Mouse (Mus musculus): ENCODE measurements around the gene Olfr1218. TPM values are rescaled to one million over a fixed set of nuclear protein-coding genes. Genes with fewer than 3 reads are reported as not detected.

Gene Olfr1218
- not detected for polyA plus RNA-seq (2015; fragmentation: Illumina TruSeq; extraction: RNeasy Lipid Tissue Mini Kit (QIAGEN cat#74804); ENCODE audit: low read depth, low replicate concordance)

DNA sequence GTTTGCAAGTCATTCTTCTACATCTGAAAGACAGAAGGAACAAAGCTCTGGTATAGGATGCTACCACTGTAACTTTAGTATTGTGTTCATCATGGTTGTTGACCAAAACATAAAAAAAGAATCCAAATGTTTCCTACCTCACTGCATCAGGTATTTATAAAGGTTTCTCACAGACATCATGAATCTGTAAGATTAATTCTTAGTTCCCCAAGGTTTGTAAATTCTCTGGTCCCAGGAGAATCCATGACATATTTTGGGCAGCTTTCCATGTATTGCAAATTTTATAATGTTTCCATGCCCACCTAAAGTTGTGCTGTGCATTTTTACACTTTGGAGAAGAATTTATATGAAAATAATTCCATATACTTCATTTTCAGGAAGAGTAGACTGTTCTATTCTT, at the start of gene Olfr1218:
Gene Olfr1218 (minus strand): TSS at position 101 of the 400 bp plus-strand sequence.

DNA sequence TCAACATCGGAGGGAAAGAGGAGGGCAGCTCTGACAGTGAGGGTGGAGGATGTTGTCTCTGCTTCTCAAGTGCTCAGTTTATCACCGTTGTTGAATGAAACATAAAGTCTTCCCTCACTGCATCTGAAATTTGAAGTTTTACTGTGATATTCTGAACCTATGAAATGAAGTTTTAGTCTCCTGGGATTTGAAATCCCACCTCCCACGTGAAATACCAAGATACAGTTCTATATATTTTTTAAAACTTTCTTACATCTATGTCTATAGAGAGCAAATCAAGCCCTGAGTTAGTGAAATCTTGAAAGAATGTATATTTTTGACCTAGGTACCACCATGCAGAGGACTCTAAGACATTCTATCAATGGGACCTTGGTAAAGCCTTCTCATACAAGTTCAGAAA, 45.7 kb upstream of the Olfr1218 start, which contains the start of gene Olfr1220:
Gene Olfr1220 (minus strand): TSS at position 101 of the 400 bp plus-strand sequence.

DNA sequence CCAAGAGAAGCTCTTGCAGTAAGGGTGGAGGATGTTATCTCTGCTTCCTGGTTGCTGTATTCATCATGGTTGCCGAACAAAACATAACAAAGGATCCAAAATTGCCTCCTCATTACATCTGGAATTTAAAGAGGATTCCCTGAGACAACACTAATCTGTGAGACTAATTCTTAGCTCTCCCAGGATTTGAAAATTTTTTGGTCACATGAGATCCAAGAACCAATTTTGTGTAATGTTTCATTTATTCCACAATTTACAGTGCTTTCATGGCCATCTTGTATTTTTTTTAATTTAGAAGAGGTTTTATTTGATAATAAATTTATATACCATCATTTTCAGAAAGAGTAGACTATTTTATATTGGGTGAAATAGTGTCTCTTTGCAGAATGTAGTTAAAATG, 22.4 kb upstream of the Olfr1218 start, which contains the start of gene Olfr1219:
Gene Olfr1219 (minus strand): TSS at position 101 of the 400 bp plus-strand sequence.

DNA sequence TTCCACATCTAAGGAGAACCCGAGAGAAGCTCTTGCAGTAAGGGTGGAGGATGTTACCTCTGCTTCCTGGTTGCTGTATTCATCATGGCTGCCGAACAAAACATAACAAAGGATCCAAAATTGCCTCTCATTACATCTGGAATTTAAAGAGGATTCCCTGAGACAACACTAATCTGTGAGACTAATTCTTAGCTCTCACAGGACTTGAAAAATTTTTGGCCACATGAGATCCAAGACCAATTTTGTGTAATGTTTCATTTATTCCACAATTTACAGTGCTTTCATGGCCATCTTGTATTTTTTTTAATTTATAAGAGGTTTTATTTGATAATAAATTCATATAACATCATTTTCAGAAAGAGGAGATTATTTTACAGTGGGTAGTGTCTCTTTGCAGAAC, 29.0 kb downstream of the Olfr1218 start, which contains the start of gene Olfr1217:
Gene Olfr1217 (minus strand): TSS at position 101 of the 400 bp plus-strand sequence.

DNA sequence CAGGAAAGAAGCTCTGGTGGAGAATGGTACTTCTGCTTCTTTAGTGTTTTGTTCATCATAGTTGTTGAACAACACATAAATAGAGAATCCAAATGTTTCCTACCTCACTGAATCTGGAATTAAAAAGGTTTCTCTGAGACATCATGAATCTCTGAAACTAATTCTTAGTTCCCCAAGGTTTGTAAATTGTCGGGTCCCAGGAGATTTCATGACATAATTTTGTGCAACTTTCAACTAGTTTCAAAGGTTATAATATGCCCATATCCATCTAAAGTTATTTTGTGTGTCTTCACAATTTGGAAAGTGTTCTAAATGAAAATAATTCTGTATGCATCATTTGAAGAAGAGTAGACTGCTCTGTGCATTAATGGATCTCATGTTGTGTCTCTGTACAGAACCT, 42.7 kb downstream of the Olfr1218 start, which contains the start of gene Olfr1216:
Gene Olfr1216 (minus strand): TSS at position 101 of the 400 bp plus-strand sequence.

DNA sequence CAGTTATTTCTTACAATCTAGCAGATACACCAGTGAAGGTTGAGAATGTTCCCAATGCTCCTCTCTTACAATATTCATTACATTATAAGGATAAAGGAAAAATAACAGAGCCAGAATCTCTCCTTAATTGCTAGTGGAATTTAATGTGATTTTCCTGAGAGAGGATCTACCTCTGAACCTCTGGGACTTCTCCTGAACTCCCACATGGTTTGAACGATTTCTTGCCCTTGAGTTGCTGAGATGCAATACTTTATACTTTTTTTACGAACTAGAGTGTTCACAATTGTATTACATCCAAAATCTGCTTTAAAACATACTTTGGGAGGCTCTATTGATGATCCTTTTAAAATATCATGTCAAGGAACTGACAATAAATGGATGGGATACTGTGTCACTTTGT, 54.1 kb downstream of the Olfr1218 start, which contains the start of gene Olfr1215:
Gene Olfr1215 (minus strand): TSS at position 101 of the 400 bp plus-strand sequence.

Other genes with a start within 250 kb of the Olfr1218 start
- gene Olfr1202, start 246.7 kb downstream of the Olfr1218 start, polyA plus RNA-seq (2015; fragmentation: Illumina TruSeq; extraction: RNeasy Lipid Tissue Mini Kit (QIAGEN cat#74804); ENCODE audit: low read depth, low replicate concordance): not detected
- gene Olfr1205, start 231.4 kb downstream of the Olfr1218 start, polyA plus RNA-seq (2015; fragmentation: Illumina TruSeq; extraction: RNeasy Lipid Tissue Mini Kit (QIAGEN cat#74804); ENCODE audit: low read depth, low replicate concordance): not detected
- gene Olfr1204, start 211.9 kb downstream of the Olfr1218 start, polyA plus RNA-seq (2015; fragmentation: Illumina TruSeq; extraction: RNeasy Lipid Tissue Mini Kit (QIAGEN cat#74804); ENCODE audit: low read depth, low replicate concordance): not detected
- gene Olfr1206, start 198.0 kb downstream of the Olfr1218 start, polyA plus RNA-seq (2015; fragmentation: Illumina TruSeq; extraction: RNeasy Lipid Tissue Mini Kit (QIAGEN cat#74804); ENCODE audit: low read depth, low replicate concordance): not detected
- not detected for gene Olfr1208, start 158.9 kb downstream of the Olfr1218 start, polyA plus RNA-seq (2015; fragmentation: Illumina TruSeq; extraction: RNeasy Lipid Tissue Mini Kit (QIAGEN cat#74804); ENCODE audit: low read depth, low replicate concordance)
- not detected for gene Olfr1209, start 146.0 kb downstream of the Olfr1218 start, polyA plus RNA-seq (2015; fragmentation: Illumina TruSeq; extraction: RNeasy Lipid Tissue Mini Kit (QIAGEN cat#74804); ENCODE audit: low read depth, low replicate concordance)
- gene Olfr1211, start 123.1 kb downstream of the Olfr1218 start, polyA plus RNA-seq (2015; fragmentation: Illumina TruSeq; extraction: RNeasy Lipid Tissue Mini Kit (QIAGEN cat#74804); ENCODE audit: low read depth, low replicate concordance): not detected
- gene Olfr1212, start 107.2 kb downstream of the Olfr1218 start, polyA plus RNA-seq (2015; fragmentation: Illumina TruSeq; extraction: RNeasy Lipid Tissue Mini Kit (QIAGEN cat#74804); ENCODE audit: low read depth, low replicate concordance): not detected
- not detected for gene Gm13762, start 80.9 kb downstream of the Olfr1218 start, polyA plus RNA-seq (2015; fragmentation: Illumina TruSeq; extraction: RNeasy Lipid Tissue Mini Kit (QIAGEN cat#74804); ENCODE audit: low read depth, low replicate concordance)
- gene Olfr1214, start 68.5 kb downstream of the Olfr1218 start, polyA plus RNA-seq (2015; fragmentation: Illumina TruSeq; extraction: RNeasy Lipid Tissue Mini Kit (QIAGEN cat#74804); ENCODE audit: low read depth, low replicate concordance): not detected
- not detected for gene Olfr1215, start 54.2 kb downstream of the Olfr1218 start, polyA plus RNA-seq (2015; fragmentation: Illumina TruSeq; extraction: RNeasy Lipid Tissue Mini Kit (QIAGEN cat#74804); ENCODE audit: low read depth, low replicate concordance)
- gene Olfr1216, start 42.8 kb downstream of the Olfr1218 start, polyA plus RNA-seq (2015; fragmentation: Illumina TruSeq; extraction: RNeasy Lipid Tissue Mini Kit (QIAGEN cat#74804); ENCODE audit: low read depth, low replicate concordance): not detected
- not detected for gene Olfr1217, start 29.1 kb downstream of the Olfr1218 start, polyA plus RNA-seq (2015; fragmentation: Illumina TruSeq; extraction: RNeasy Lipid Tissue Mini Kit (QIAGEN cat#74804); ENCODE audit: low read depth, low replicate concordance)
- not detected for gene Olfr1219, start 22.3 kb upstream of the Olfr1218 start, polyA plus RNA-seq (2015; fragmentation: Illumina TruSeq; extraction: RNeasy Lipid Tissue Mini Kit (QIAGEN cat#74804); ENCODE audit: low read depth, low replicate concordance)
- not detected for gene Olfr1220, start 45.6 kb upstream of the Olfr1218 start, polyA plus RNA-seq (2015; fragmentation: Illumina TruSeq; extraction: RNeasy Lipid Tissue Mini Kit (QIAGEN cat#74804); ENCODE audit: low read depth, low replicate concordance)
- gene Olfr1221, start 56.1 kb upstream of the Olfr1218 start, polyA plus RNA-seq (2015; fragmentation: Illumina TruSeq; extraction: RNeasy Lipid Tissue Mini Kit (QIAGEN cat#74804); ENCODE audit: low read depth, low replicate concordance): not detected
- not detected for gene Olfr1222, start 71.9 kb upstream of the Olfr1218 start, polyA plus RNA-seq (2015; fragmentation: Illumina TruSeq; extraction: RNeasy Lipid Tissue Mini Kit (QIAGEN cat#74804); ENCODE audit: low read depth, low replicate concordance)
- not detected for gene Olfr1223, start 90.4 kb upstream of the Olfr1218 start, polyA plus RNA-seq (2015; fragmentation: Illumina TruSeq; extraction: RNeasy Lipid Tissue Mini Kit (QIAGEN cat#74804); ENCODE audit: low read depth, low replicate concordance)
- gene Olfr1224-ps1, start 102.9 kb upstream of the Olfr1218 start, polyA plus RNA-seq (2015; fragmentation: Illumina TruSeq; extraction: RNeasy Lipid Tissue Mini Kit (QIAGEN cat#74804); ENCODE audit: low read depth, low replicate concordance): not detected
- gene Olfr1225, start 113.5 kb upstream of the Olfr1218 start, polyA plus RNA-seq (2015; fragmentation: Illumina TruSeq; extraction: RNeasy Lipid Tissue Mini Kit (QIAGEN cat#74804); ENCODE audit: low read depth, low replicate concordance): not detected
- not detected for gene Olfr1226, start 138.9 kb upstream of the Olfr1218 start, polyA plus RNA-seq (2015; fragmentation: Illumina TruSeq; extraction: RNeasy Lipid Tissue Mini Kit (QIAGEN cat#74804); ENCODE audit: low read depth, low replicate concordance)
- gene Olfr1228, start 192.9 kb upstream of the Olfr1218 start, polyA plus RNA-seq (2015; fragmentation: Illumina TruSeq; extraction: RNeasy Lipid Tissue Mini Kit (QIAGEN cat#74804); ENCODE audit: low read depth, low replicate concordance): not detected
- gene Olfr1229, start 226.8 kb upstream of the Olfr1218 start, polyA plus RNA-seq (2015; fragmentation: Illumina TruSeq; extraction: RNeasy Lipid Tissue Mini Kit (QIAGEN cat#74804); ENCODE audit: low read depth, low replicate concordance): not detected
- gene Olfr1230, start 236.1 kb upstream of the Olfr1218 start, polyA plus RNA-seq (2015; fragmentation: Illumina TruSeq; extraction: RNeasy Lipid Tissue Mini Kit (QIAGEN cat#74804); ENCODE audit: low read depth, low replicate concordance): not detected
- not detected for gene Olfr1231, start 245.9 kb upstream of the Olfr1218 start, polyA plus RNA-seq (2015; fragmentation: Illumina TruSeq; extraction: RNeasy Lipid Tissue Mini Kit (QIAGEN cat#74804); ENCODE audit: low read depth, low replicate concordance)

All from brain, adult 10 weeks (tissue).